Mouse (Mus musculus): ENCODE results near the gene Kat8.
A peak's percentile ranks its signal among the peaks of the same experiment; 100 is the strongest.
"Not testable (repeated sequence)": the region's sequence is repeated elsewhere in the genome, so short reads cannot be mapped to it uniquely, and the experiment has no call there.

Kat8 gene

GRCm38 (mm10) chr7:127931351-127932135, 19.2 kb downstream of the Kat8 start:
- DNase-seq (ENCODE audit: low spot score in 2 of 2): no peak

DNA sequence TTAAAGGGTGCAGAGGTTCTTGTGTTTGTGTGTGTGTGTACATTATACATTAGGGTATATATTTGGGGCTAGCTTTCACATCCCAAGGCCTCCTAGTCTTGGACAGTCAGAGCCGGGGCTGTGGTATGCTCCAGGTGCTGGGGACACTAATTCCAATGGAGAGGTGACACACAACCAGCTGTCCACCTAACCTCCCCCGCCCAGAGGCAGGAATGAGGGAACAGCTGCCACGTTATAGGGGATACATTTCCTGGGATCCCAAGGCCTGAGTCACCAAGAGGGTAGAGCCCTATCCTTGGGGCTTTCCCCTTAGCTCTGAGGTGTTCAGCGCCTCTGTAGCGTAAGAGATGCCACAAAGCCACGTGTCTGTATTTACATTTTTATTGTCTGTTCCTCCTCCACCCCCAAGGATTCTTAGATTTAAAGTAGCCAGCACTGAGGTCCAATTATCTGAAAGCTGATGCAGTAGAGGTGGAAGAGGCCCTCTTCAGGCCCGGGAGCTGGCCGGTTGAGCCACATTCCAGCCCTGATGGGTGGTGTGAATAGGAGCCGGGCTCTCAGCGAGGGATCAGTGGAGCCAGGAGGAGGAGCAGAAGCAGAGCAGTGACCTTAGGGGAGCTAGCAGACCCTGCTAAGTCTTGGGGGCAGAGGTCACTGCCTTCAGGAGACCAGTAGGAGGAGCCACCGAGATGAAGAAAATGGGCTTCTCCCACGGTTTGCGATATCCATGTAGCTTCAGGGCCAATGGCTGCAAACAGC, 20.1 kb downstream of the Kat8 start:
- no peak for DNase-seq (ENCODE audit: low spot score in 2 of 2)

GRCm38 (mm10) chr7:127934075-127934474, 21.8 kb downstream of the Kat8 start:
- DNase-seq (ENCODE audit: low spot score in 2 of 2): no peak

DNA sequence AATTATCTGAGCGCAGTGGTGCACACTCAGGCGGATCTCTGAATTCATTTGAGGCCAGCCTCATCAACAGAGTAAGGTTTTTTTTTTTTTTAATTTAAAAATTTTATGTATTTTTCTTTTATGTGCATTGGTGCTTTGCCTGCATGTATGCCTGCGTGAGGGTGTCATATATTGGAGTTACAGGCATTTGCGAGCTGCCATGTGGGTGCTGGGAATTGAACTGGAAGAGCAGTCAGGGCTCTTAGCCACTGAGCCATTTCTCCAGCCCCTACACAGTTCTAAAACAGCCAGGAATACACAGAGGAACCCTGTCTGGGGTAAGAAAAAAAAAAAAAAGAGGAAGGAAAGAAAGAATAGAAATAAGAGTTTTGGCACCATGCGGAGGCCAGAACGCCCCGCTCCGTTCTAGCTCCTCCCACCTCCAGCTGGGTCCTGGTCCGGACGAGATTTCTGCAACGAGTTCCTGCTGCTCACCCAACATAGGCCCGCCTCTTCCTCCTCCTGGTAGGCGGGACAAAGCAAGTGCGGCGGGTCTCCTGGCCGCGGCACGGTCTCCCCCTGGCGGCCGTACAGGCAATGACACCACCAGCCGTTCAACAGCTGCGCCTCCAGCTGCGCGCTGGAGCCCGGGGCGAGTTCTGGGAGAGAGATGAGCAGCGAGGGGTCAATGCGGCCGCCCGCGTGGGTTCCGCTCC, 22.9 kb downstream of the Kat8 start:
- peak; percentile 88 to 94 for DNase-seq (ENCODE audit: low spot score in 2 of 2)

GRCm38 (mm10) chr7:127935748-127936159, 23.4 kb downstream of the Kat8 start:
- no peak for DNase-seq (ENCODE audit: low spot score in 2 of 2)

- DNase-seq (ENCODE audit: low spot score in 2 of 2): no peak
Measured at GRCm38 (mm10) chr7:127936216-127936884, 24.0 kb downstream of the Kat8 start.

DNA sequence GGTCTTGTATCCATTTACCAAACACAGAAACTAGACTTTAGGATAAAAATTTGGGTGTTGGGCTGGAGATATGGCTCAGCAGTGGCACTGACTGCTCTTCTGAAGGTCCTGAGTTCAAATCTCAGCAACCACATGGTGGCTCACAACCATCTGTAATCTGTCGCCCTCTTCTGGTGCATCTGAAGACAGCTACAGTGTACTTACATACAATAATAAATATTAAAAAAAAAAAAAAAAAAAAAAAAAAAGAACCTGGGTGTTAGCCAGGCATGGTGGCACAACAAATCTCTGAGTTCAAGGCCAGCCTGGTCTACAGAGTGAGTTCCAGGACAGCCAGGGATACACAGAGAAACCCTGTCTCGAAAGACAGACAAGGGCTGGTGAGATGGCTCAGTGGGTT, 29.8 kb downstream of the Kat8 start:
- DNase-seq (ENCODE audit: low spot score in 2 of 2): not testable (repeated sequence)

DNA sequence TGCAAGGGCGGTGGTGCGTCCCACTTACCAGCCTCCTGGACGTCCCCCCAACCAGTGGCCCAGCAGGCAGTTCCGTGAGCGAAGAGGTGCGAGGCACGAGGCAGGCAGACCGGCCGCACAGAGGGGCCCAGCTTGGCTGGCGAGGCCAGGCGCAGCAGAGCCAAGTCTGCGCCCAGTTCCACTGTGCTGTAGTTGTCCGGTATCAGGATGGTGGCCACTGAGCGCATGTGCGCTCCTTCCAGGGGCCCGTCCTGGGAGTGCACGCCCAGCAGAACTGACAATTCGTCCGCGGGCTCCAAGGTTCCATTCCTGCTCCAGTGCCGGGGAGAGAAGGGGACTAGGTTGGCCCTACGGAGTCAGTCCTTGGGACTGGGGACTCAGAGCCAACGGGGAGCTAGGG, 32.3 kb downstream of the Kat8 start:
- no peak for DNase-seq (ENCODE audit: low spot score in 2 of 2)

DNA sequence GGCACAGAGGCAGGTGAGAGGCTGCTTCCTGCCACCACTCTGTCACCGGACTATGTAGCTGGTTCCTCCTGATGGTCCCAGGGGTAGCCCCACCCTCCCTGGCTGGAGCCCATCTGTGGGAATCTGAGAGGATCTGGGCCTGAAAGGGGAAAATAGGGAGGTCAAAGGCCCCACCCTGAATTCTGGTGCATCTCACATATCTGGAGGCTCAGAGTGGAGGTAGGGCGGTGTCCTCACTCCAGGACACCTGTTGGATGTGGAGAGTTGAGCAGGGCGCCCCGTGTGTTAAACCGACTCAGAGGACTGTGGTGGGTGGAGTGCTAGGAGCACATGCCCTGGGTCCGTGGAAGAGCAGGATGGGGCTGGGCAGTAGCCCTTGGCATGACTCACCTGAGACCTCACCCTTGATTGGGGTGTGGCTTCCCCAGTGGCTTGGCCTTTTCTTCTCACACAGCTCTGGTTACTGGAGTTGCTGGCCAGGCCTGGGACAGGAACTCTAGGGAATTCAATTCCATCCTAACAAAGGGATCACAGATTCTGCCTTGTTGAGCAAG, 34.2 kb downstream of the Kat8 start, which contains the start of gene Prss36:
TSS of gene Prss36 (minus strand) at position 256 of the 554 bp plus-strand sequence.
- DNase-seq (ENCODE audit: low spot score in 2 of 2): no peak

DNA sequence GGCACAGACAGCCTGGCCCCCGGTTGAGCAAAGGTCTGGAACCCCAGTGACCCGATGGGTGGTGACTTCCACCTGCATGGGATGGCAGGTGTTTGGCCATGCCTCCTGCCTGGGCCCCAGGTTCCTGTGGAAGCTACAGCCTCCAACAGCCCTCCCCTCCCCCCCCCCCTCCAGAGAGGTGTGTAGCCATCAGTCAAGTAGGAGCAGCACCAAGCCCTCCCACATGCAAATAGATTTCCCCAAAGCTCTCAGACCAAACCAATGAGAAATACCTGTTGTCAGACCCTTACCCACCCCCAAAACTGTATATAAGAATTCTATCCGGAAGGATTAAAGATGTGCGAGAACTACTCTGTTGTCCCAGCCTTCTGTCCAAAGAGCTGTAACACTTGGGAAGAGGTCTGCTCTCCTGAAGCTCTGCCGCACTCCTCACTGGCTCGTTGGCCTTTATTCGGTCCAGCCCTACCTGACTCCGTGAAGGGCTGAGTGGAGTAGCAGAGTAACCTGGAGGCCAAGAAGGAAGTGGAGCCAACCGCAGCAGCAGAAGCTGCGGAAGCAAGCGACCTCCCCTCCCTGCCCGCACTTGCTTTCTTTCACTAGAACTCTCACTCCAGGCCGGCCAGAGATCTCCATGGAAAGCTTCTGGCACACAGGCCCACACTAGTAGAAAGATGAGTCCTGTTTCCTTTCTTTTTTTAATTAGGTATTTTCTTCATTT, 40.7 kb downstream of the Kat8 start:
- no peak for DNase-seq (ENCODE audit: low spot score in 2 of 2)

DNA sequence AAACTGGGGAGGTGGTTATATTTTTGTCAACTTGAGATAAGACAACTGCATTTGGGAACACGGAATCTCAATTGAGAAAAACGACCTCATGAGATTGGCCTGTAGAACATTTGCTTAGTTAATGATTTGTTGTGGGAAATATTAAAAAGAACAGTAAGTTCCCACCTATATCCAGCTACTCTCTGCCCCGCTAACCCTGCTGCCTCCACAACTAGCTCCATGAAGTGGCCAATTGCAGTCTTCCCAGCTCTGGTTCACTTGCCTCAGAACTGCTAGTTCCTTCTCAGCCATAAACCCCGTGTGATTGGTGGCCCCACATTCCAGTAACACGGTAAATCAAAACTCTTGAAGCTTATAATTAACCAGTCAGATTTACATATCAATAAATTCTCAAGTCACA, 47.0 kb downstream of the Kat8 start:
- no peak for DNase-seq (ENCODE audit: low spot score in 2 of 2)

DNA sequence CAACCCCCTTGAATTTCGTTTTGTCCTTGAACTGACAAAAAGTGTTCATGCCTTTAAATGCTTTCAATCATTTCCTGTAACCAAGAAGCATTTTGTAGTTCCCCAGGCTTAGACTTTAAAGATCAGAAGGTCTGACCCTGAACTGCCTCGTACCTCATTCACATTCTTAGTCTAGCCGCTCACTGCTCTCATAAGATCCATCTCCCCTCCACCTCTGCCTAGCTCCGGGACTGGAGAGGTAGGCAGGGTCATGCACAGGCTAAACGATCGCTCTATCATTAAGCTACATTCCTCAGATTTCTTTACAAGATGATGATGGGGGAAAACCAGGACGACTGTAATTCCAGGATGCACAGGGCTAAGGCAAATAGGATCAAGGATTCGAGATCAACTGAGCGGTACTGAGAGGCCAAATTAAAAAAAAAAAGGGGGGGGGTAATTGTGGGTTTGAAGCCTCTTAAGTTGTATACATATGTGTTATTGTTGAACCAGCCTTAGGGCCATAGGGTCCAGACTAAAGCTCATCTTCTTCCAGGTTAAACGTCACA, 54.1 kb downstream of the Kat8 start:
- DNase-seq (ENCODE audit: low spot score in 2 of 2): no peak

- peak; percentile 95 to 96 for DNase-seq (ENCODE audit: low spot score in 2 of 2)
Measured at GRCm38 (mm10) chr7:127967004-127967921, 54.9 kb downstream of the Kat8 start, which contains the start of gene Fus. Gene Fus, plus strand, starts transcription at chr7:127967457.

- peak; percentile 48 to 53 for DNase-seq (ENCODE audit: low spot score in 2 of 2)
Measured at GRCm38 (mm10) chr7:127967922-127968828, 55.9 kb downstream of the Kat8 start.

- no peak for DNase-seq (ENCODE audit: low spot score in 2 of 2)
Measured at GRCm38 (mm10) chr7:127974413-127974930, 62.2 kb downstream of the Kat8 start.

Data from frontal cortex, postnatal 25 days (tissue).